Mouse (Mus musculus): ENCODE measurements around the gene Cbx1. TPM values are rescaled to one million over a fixed set of nuclear protein-coding genes. Genes with fewer than 3 reads are reported as not detected.
A peak's percentile ranks its signal among the peaks of the same experiment; 100 is the strongest.
"Not testable (repeated sequence)": the region's sequence is repeated elsewhere in the genome, so short reads cannot be mapped to it uniquely, and the experiment has no call there.

Cbx1 gene
- polyA plus RNA-seq, 1 experiment from 2014 or later, result 66.5 TPM

- H3K36me3 ChIP-seq (ENCODE audit: control insufficient read depth, insufficient read depth, low read length), result no peaks in the 10 kb centered on the region
- H3K4me3 ChIP-seq (ENCODE audit: low read depth, low read length), result no peak overlapping the region
- no peak overlapping the region for H3K27ac ChIP-seq (ENCODE audit: low read depth, low read length)
- H3K27me3 ChIP-seq (ENCODE audit: control insufficient read depth, insufficient read depth, low read length), result no peaks in the 10 kb centered on the region
- no peak overlapping the region for H3K4me2 ChIP-seq (ENCODE audit: low read depth, low read length)
- 77% methylated on average over 5 of the region's 5 CpGs for WGBS
- H3K9ac ChIP-seq (replicated peaks; ENCODE audit: low read depth, low read length), result no peak overlapping the region
- no peak for ATAC-seq (ENCODE audit: low read depth)
- H3K9me3 ChIP-seq (ENCODE audit: control insufficient read depth, low read length), result no peaks in the 10 kb centered on the region
- H3K4me1 ChIP-seq (ENCODE audit: control insufficient read depth, insufficient read depth, low read length), result peaks cover 10% of the 10 kb centered on the region
Measured at GRCm38 (mm10) chr11:96780306-96780705, 8.6 kb upstream of the Cbx1 start.

GRCm38 (mm10) chr11:96781425-96781824, 7.5 kb upstream of the Cbx1 start:
- Histone ChIP-seq H3K9ac (replicated peaks; ENCODE audit: low read depth, low read length) (no peak overlapping the region), H3K27ac (ENCODE audit: low read depth, low read length) (no peak overlapping the region), H3K27me3 (ENCODE audit: control insufficient read depth, insufficient read depth, low read length) (no peaks in the 10 kb centered on the region), H3K9me3 (ENCODE audit: control insufficient read depth, low read length) (no peaks in the 10 kb centered on the region), H3K36me3 (ENCODE audit: control insufficient read depth, insufficient read depth, low read length) (no peaks in the 10 kb centered on the region), H3K4me1 (ENCODE audit: control insufficient read depth, insufficient read depth, low read length) (peaks cover 4% of the 10 kb centered on the region), H3K4me2 (ENCODE audit: low read depth, low read length) (no peak overlapping the region), H3K4me3 (ENCODE audit: low read depth, low read length) (no peak overlapping the region)
- no peak for ATAC-seq (ENCODE audit: low read depth)
- WGBS, result 76% methylated on average over 2 of the region's 2 CpGs

- not testable (repeated sequence) for H3K27ac ChIP-seq (ENCODE audit: low read depth, low read length); H3K4me3 ChIP-seq (ENCODE audit: low read depth, low read length); H3K4me2 ChIP-seq (ENCODE audit: low read depth, low read length); H3K4me1 ChIP-seq (ENCODE audit: control insufficient read depth, insufficient read depth, low read length); ATAC-seq (ENCODE audit: low read depth); H3K36me3 ChIP-seq (ENCODE audit: control insufficient read depth, insufficient read depth, low read length); H3K27me3 ChIP-seq (ENCODE audit: control insufficient read depth, insufficient read depth, low read length); H3K9me3 ChIP-seq (ENCODE audit: control insufficient read depth, low read length); H3K9ac ChIP-seq (replicated peaks; ENCODE audit: low read depth, low read length)
- WGBS, result 8% methylated on average over 7 of the region's 7 CpGs
Measured at GRCm38 (mm10) chr11:96784847-96785246, 4.1 kb upstream of the Cbx1 start.

- no peaks in the 10 kb centered on the region for H3K27me3 ChIP-seq (ENCODE audit: control insufficient read depth, insufficient read depth, low read length)
- no peak for ATAC-seq (ENCODE audit: low read depth)
- H3K9me3 ChIP-seq (ENCODE audit: control insufficient read depth, low read length), result no peaks in the 10 kb centered on the region
- no peak overlapping the region for H3K4me3 ChIP-seq (ENCODE audit: low read depth, low read length)
- no peak overlapping the region for H3K9ac ChIP-seq (replicated peaks; ENCODE audit: low read depth, low read length)
- WGBS, result 38% methylated on average over 9 of the region's 9 CpGs
- peaks cover 18% of the 10 kb centered on the region for H3K4me1 ChIP-seq (ENCODE audit: control insufficient read depth, insufficient read depth, low read length)
- no peak overlapping the region for H3K4me2 ChIP-seq (ENCODE audit: low read depth, low read length)
- no peak overlapping the region for H3K27ac ChIP-seq (ENCODE audit: low read depth, low read length)
- 0 out of 2 replicates have a peak, but pooled peaks cover under 1% of the 10 kb centered on the region for H3K36me3 ChIP-seq (ENCODE audit: control insufficient read depth, insufficient read depth, low read length)
Measured at GRCm38 (mm10) chr11:96786731-96787450, 2.0 kb upstream of the Cbx1 start.

GRCm38 (mm10) chr11:96789990-96790389, 1.1 kb downstream of the Cbx1 start:
- H3K9ac ChIP-seq (replicated peaks; ENCODE audit: low read depth, low read length), result peak overlapping the region; percentile 86
- peaks cover 21% of the 10 kb centered on the region for H3K4me1 ChIP-seq (ENCODE audit: control insufficient read depth, insufficient read depth, low read length)
- H3K4me2 ChIP-seq (ENCODE audit: low read depth, low read length), result peak overlapping the region; percentile 96
- 0 out of 2 replicates have a peak, but pooled peaks cover 3% of the 10 kb centered on the region for H3K36me3 ChIP-seq (ENCODE audit: control insufficient read depth, insufficient read depth, low read length)
- no peaks in the 10 kb centered on the region for H3K9me3 ChIP-seq (ENCODE audit: control insufficient read depth, low read length)
- peak overlapping the region; percentile 93 for H3K4me3 ChIP-seq (ENCODE audit: low read depth, low read length)
- no peaks in the 10 kb centered on the region for H3K27me3 ChIP-seq (ENCODE audit: control insufficient read depth, insufficient read depth, low read length)
- H3K27ac ChIP-seq (ENCODE audit: low read depth, low read length), result no peak overlapping the region
- ATAC-seq (ENCODE audit: low read depth), result no peak
- 4% methylated on average over 5 of the region's 5 CpGs for WGBS

- Histone ChIP-seq H3K4me2 (ENCODE audit: low read depth, low read length) (peak overlapping the region; percentile 96), H3K27ac (ENCODE audit: low read depth, low read length) (no peak overlapping the region)
- ATAC-seq (ENCODE audit: low read depth), result no peak
Measured at GRCm38 (mm10) chr11:96790681-96791080, 1.8 kb downstream of the Cbx1 start.

GRCm38 (mm10) chr11:96795491-96795890, 6.6 kb downstream of the Cbx1 start:
- peaks cover 10% of the 10 kb centered on the region for H3K4me1 ChIP-seq (ENCODE audit: control insufficient read depth, insufficient read depth, low read length)
- no peak overlapping the region for H3K9ac ChIP-seq (replicated peaks; ENCODE audit: low read depth, low read length)
- 98% methylated on average over 13 of the region's 13 CpGs for WGBS
- H3K27ac ChIP-seq (ENCODE audit: low read depth, low read length), result no peak overlapping the region
- no peaks in the 10 kb centered on the region for H3K27me3 ChIP-seq (ENCODE audit: control insufficient read depth, insufficient read depth, low read length)
- no peak for ATAC-seq (ENCODE audit: low read depth)
- no peak overlapping the region for H3K4me2 ChIP-seq (ENCODE audit: low read depth, low read length)
- H3K9me3 ChIP-seq (ENCODE audit: control insufficient read depth, low read length), result no peaks in the 10 kb centered on the region
- H3K4me3 ChIP-seq (ENCODE audit: low read depth, low read length), result no peak overlapping the region
- 0 out of 2 replicates have a peak, but pooled peaks cover 9% of the 10 kb centered on the region for H3K36me3 ChIP-seq (ENCODE audit: control insufficient read depth, insufficient read depth, low read length)

More at GRCm38 (mm10) chr11:96790681-96791080, 1.8 kb downstream of the Cbx1 start:
- Histone ChIP-seq H3K9ac (replicated peaks; ENCODE audit: low read depth, low read length) (no peak overlapping the region), H3K9me3 (ENCODE audit: control insufficient read depth, low read length) (no peaks in the 10 kb centered on the region), H3K36me3 (ENCODE audit: control insufficient read depth, insufficient read depth, low read length) (0 out of 2 replicates have a peak, but pooled peaks cover 7% of the 10 kb centered on the region), H3K4me1 (ENCODE audit: control insufficient read depth, insufficient read depth, low read length) (peaks cover 21% of the 10 kb centered on the region), H3K4me3 (ENCODE audit: low read depth, low read length) (peak overlapping the region; percentile 93; the same call in 1 of the 2 replicates), H3K27me3 (ENCODE audit: control insufficient read depth, insufficient read depth, low read length) (no peaks in the 10 kb centered on the region)
- WGBS, result 16% methylated on average over 1 of the region's 1 CpGs

GRCm38 (mm10) chr11:96796081-96796480, 7.2 kb downstream of the Cbx1 start:
- Histone ChIP-seq H3K27ac (ENCODE audit: low read depth, low read length) (no peak overlapping the region), H3K27me3 (ENCODE audit: control insufficient read depth, insufficient read depth, low read length) (no peaks in the 10 kb centered on the region), H3K9me3 (ENCODE audit: control insufficient read depth, low read length) (no peaks in the 10 kb centered on the region), H3K4me2 (ENCODE audit: low read depth, low read length) (no peak overlapping the region), H3K4me1 (ENCODE audit: control insufficient read depth, insufficient read depth, low read length) (peaks cover 7% of the 10 kb centered on the region; the same call in 1 of the 2 replicates), H3K9ac (replicated peaks; ENCODE audit: low read depth, low read length) (no peak overlapping the region), H3K36me3 (ENCODE audit: control insufficient read depth, insufficient read depth, low read length) (0 out of 2 replicates have a peak, but pooled peaks cover 15% of the 10 kb centered on the region), H3K4me3 (ENCODE audit: low read depth, low read length) (no peak overlapping the region)
- no peak for ATAC-seq (ENCODE audit: low read depth)
- WGBS, result 99% methylated on average over 2 of the region's 2 CpGs

GRCm38 (mm10) chr11:96796586-96796985, 7.7 kb downstream of the Cbx1 start:
- H3K4me1 ChIP-seq (ENCODE audit: control insufficient read depth, insufficient read depth, low read length), result peaks cover 5% of the 10 kb centered on the region; the same call in 1 of the 2 replicates
- H3K27me3 ChIP-seq (ENCODE audit: control insufficient read depth, insufficient read depth, low read length), result no peaks in the 10 kb centered on the region
- WGBS, result 81% methylated on average over 1 of the region's 1 CpGs
- H3K9ac ChIP-seq (replicated peaks; ENCODE audit: low read depth, low read length), result no peak overlapping the region
- ATAC-seq (ENCODE audit: low read depth), result no peak
- no peaks in the 10 kb centered on the region for H3K9me3 ChIP-seq (ENCODE audit: control insufficient read depth, low read length)
- no peak overlapping the region for H3K27ac ChIP-seq (ENCODE audit: low read depth, low read length)
- H3K4me3 ChIP-seq (ENCODE audit: low read depth, low read length), result no peak overlapping the region
- H3K36me3 ChIP-seq (ENCODE audit: control insufficient read depth, insufficient read depth, low read length), result peaks cover 20% of the 10 kb centered on the region; the same call in 1 of the 2 replicates
- no peak overlapping the region for H3K4me2 ChIP-seq (ENCODE audit: low read depth, low read length)
